Mouse (Mus musculus): ENCODE data around the gene Rab19. TPM values are rescaled to one million over a fixed set of nuclear protein-coding genes. Genes with fewer than 3 reads are reported as not detected.

The Rab19 gene
- polyA plus RNA-seq, 1 experiment from 2014 or later = 0.64 TPM

GRCm38 (mm10) chr6:39395471-39395870, 14.5 kb downstream of the Rab19 start:
- no peaks in the 10 kb centered on the region for H3K36me3 ChIP-seq (ENCODE audit: control insufficient read depth, insufficient read depth, low read length)
- H3K9ac ChIP-seq (ENCODE audit: low read depth, low read length) = no peak overlapping the region
- H3K9me3 ChIP-seq (replicated peaks; ENCODE audit: control insufficient read depth, low read length) = no peaks in the 10 kb centered on the region
- no peak overlapping the region for H3K4me3 ChIP-seq (ENCODE audit: low read depth, low read length)
- ATAC-seq (replicated peaks; ENCODE audit: insufficient number of reproducible peaks, low FRiP score, low TSS enrichment) = no peak
- no peak overlapping the region for H3K4me2 ChIP-seq
- H3K27ac ChIP-seq (ENCODE audit: low read depth, low read length) = no peak overlapping the region
- H3K27me3 ChIP-seq (ENCODE audit: control insufficient read depth, insufficient read depth, low read length) = no peaks in the 10 kb centered on the region
- WGBS (ENCODE audit: insufficient replicate concordance) = 76% methylated on average over 4 of the region's 4 CpGs
- H3K4me1 ChIP-seq (ENCODE audit: control insufficient read depth, insufficient read depth, low read length) = no peaks in the 10 kb centered on the region

GRCm38 (mm10) chr6:39395916-39396315, 14.9 kb downstream of the Rab19 start:
- no peaks in the 10 kb centered on the region for H3K36me3 ChIP-seq (ENCODE audit: control insufficient read depth, insufficient read depth, low read length)
- ATAC-seq (replicated peaks; ENCODE audit: insufficient number of reproducible peaks, low FRiP score, low TSS enrichment) = no peak
- H3K4me2 ChIP-seq = no peak overlapping the region
- no peaks in the 10 kb centered on the region for H3K9me3 ChIP-seq (replicated peaks; ENCODE audit: control insufficient read depth, low read length)
- H3K4me3 ChIP-seq (ENCODE audit: low read depth, low read length) = no peak overlapping the region
- no peak overlapping the region for H3K9ac ChIP-seq (ENCODE audit: low read depth, low read length)
- no peaks in the 10 kb centered on the region for H3K4me1 ChIP-seq (ENCODE audit: control insufficient read depth, insufficient read depth, low read length)
- H3K27me3 ChIP-seq (ENCODE audit: control insufficient read depth, insufficient read depth, low read length) = no peaks in the 10 kb centered on the region
- WGBS (ENCODE audit: insufficient replicate concordance) = 68% methylated on average over 4 of the region's 4 CpGs
- H3K27ac ChIP-seq (ENCODE audit: low read depth, low read length) = no peak overlapping the region

- Histone ChIP-seq H3K4me1 (ENCODE audit: control insufficient read depth, insufficient read depth, low read length) (no peaks in the 10 kb centered on the region), H3K9me3 (replicated peaks; ENCODE audit: control insufficient read depth, low read length) (no peaks in the 10 kb centered on the region), H3K9ac (ENCODE audit: low read depth, low read length) (no peak overlapping the region), H3K4me3 (ENCODE audit: low read depth, low read length) (no peak overlapping the region), H3K4me2 (no peak overlapping the region), H3K36me3 (ENCODE audit: control insufficient read depth, insufficient read depth, low read length) (no peaks in the 10 kb centered on the region), H3K27ac (ENCODE audit: low read depth, low read length) (no peak overlapping the region), H3K27me3 (ENCODE audit: control insufficient read depth, insufficient read depth, low read length) (no peaks in the 10 kb centered on the region)
- WGBS (ENCODE audit: insufficient replicate concordance) = 92% methylated on average over 6 of the region's 6 CpGs
- ATAC-seq (replicated peaks; ENCODE audit: insufficient number of reproducible peaks, low FRiP score, low TSS enrichment) = no peak
These were observed 16.1 kb downstream of the Rab19 start for GRCm38 (mm10) chr6:39397046-39397445.

- Histone ChIP-seq H3K27me3 (ENCODE audit: control insufficient read depth, insufficient read depth, low read length) (no peaks in the 10 kb centered on the region), H3K4me1 (ENCODE audit: control insufficient read depth, insufficient read depth, low read length) (no peaks in the 10 kb centered on the region), H3K4me2 (no peak overlapping the region), H3K9me3 (replicated peaks; ENCODE audit: control insufficient read depth, low read length) (no peaks in the 10 kb centered on the region), H3K9ac (ENCODE audit: low read depth, low read length) (no peak overlapping the region), H3K36me3 (ENCODE audit: control insufficient read depth, insufficient read depth, low read length) (no peaks in the 10 kb centered on the region), H3K27ac (ENCODE audit: low read depth, low read length) (no peak overlapping the region), H3K4me3 (ENCODE audit: low read depth, low read length) (no peak overlapping the region)
- 90% methylated on average over 9 of the region's 9 CpGs for whole genome bisulfite sequencing (ENCODE audit: insufficient replicate concordance)
- no peak for ATAC-seq (replicated peaks; ENCODE audit: insufficient number of reproducible peaks, low FRiP score, low TSS enrichment)
These were observed 17.4 kb downstream of the Rab19 start for GRCm38 (mm10) chr6:39398342-39398741.

GRCm38 (mm10) chr6:39400343-39400742, 19.4 kb downstream of the Rab19 start:
- ATAC-seq (replicated peaks; ENCODE audit: insufficient number of reproducible peaks, low FRiP score, low TSS enrichment) = no peak
- Histone ChIP-seq H3K27me3 (ENCODE audit: control insufficient read depth, insufficient read depth, low read length) (no peaks in the 10 kb centered on the region), H3K36me3 (ENCODE audit: control insufficient read depth, insufficient read depth, low read length) (no peaks in the 10 kb centered on the region; the same call in 1 of the 2 replicates), H3K4me1 (ENCODE audit: control insufficient read depth, insufficient read depth, low read length) (no peaks in the 10 kb centered on the region), H3K9me3 (replicated peaks; ENCODE audit: control insufficient read depth, low read length) (no peaks in the 10 kb centered on the region), H3K9ac (ENCODE audit: low read depth, low read length) (no peak overlapping the region), H3K4me2 (no peak overlapping the region), H3K27ac (ENCODE audit: low read depth, low read length) (no peak overlapping the region), H3K4me3 (ENCODE audit: low read depth, low read length) (no peak overlapping the region)
- 74% methylated on average over 7 of the region's 7 CpGs for WGBS (ENCODE audit: insufficient replicate concordance)

GRCm38 (mm10) chr6:39403136-39403535, 22.2 kb downstream of the Rab19 start:
- no peaks in the 10 kb centered on the region; the same call in 1 of the 2 replicates for H3K36me3 ChIP-seq (ENCODE audit: control insufficient read depth, insufficient read depth, low read length)
- no peak overlapping the region for H3K9ac ChIP-seq (ENCODE audit: low read depth, low read length)
- ATAC-seq (replicated peaks; ENCODE audit: insufficient number of reproducible peaks, low FRiP score, low TSS enrichment) = no peak
- no peaks in the 10 kb centered on the region for H3K9me3 ChIP-seq (replicated peaks; ENCODE audit: control insufficient read depth, low read length)
- no peak overlapping the region for H3K4me2 ChIP-seq
- H3K27me3 ChIP-seq (ENCODE audit: control insufficient read depth, insufficient read depth, low read length) = no peaks in the 10 kb centered on the region
- H3K27ac ChIP-seq (ENCODE audit: low read depth, low read length) = no peak overlapping the region
- whole genome bisulfite sequencing (ENCODE audit: insufficient replicate concordance) = 87% methylated on average over 2 of the region's 2 CpGs
- peaks cover 4% of the 10 kb centered on the region; the same call in 1 of the 2 replicates for H3K4me1 ChIP-seq (ENCODE audit: control insufficient read depth, insufficient read depth, low read length)
- H3K4me3 ChIP-seq (ENCODE audit: low read depth, low read length) = no peak overlapping the region

DNA sequence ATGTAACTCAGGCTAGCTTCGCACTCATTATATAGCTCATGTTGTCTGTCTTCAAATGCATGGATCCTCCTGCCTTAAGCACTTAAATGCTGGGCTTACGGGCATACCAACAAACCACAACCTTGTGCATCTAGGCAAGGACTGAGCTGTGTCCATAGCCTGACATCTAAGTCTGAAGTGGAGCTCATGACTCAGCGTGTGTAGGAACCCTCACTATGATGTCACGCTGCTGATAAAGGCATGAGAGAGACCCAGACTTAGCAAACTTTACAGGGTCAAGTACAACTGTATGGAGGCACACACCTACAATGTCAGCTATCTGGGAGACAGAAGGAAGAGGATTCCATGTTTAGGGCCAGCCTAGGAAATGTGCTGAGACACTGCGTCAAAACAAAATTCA, 25.5 kb downstream of the Rab19 start:
- Histone ChIP-seq H3K27me3 (ENCODE audit: control insufficient read depth, insufficient read depth, low read length) (no peaks in the 10 kb centered on the region), H3K4me2 (no peak overlapping the region), H3K9me3 (replicated peaks; ENCODE audit: control insufficient read depth, low read length) (no peaks in the 10 kb centered on the region), H3K4me3 (ENCODE audit: low read depth, low read length) (no peak overlapping the region), H3K9ac (ENCODE audit: low read depth, low read length) (no peak overlapping the region), H3K27ac (ENCODE audit: low read depth, low read length) (no peak overlapping the region), H3K4me1 (ENCODE audit: control insufficient read depth, insufficient read depth, low read length) (peaks cover 4% of the 10 kb centered on the region; the same call in 1 of the 2 replicates), H3K36me3 (ENCODE audit: control insufficient read depth, insufficient read depth, low read length) (no peaks in the 10 kb centered on the region; the same call in 1 of the 2 replicates)
- 75% methylated on average over 5 of the region's 5 CpGs for WGBS (ENCODE audit: insufficient replicate concordance)
- ATAC-seq (replicated peaks; ENCODE audit: insufficient number of reproducible peaks, low FRiP score, low TSS enrichment) = no peak

- no peaks in the 10 kb centered on the region for H3K36me3 ChIP-seq (ENCODE audit: control insufficient read depth, insufficient read depth, low read length)
- peaks cover 10% of the 10 kb centered on the region for H3K27me3 ChIP-seq (ENCODE audit: control insufficient read depth, insufficient read depth, low read length)
- no peak for ATAC-seq (replicated peaks; ENCODE audit: insufficient number of reproducible peaks, low FRiP score, low TSS enrichment)
- H3K9ac ChIP-seq (ENCODE audit: low read depth, low read length) = no peak overlapping the region
- H3K4me3 ChIP-seq (ENCODE audit: low read depth, low read length) = no peak overlapping the region
- no peak overlapping the region for H3K27ac ChIP-seq (ENCODE audit: low read depth, low read length)
- H3K9me3 ChIP-seq (replicated peaks; ENCODE audit: control insufficient read depth, low read length) = no peaks in the 10 kb centered on the region
- H3K4me1 ChIP-seq (ENCODE audit: control insufficient read depth, insufficient read depth, low read length) = 0 out of 2 replicates have a peak, but pooled peaks cover 2% of the 10 kb centered on the region
- no peak overlapping the region for H3K4me2 ChIP-seq
- WGBS (ENCODE audit: insufficient replicate concordance) = 82% methylated on average over 1 of the region's 1 CpGs
These were observed 33.1 kb downstream of the Rab19 start for GRCm38 (mm10) chr6:39414106-39414505.

- Histone ChIP-seq H3K4me1 (ENCODE audit: control insufficient read depth, insufficient read depth, low read length) (0 out of 2 replicates have a peak, but pooled peaks cover 3% of the 10 kb centered on the region), H3K27ac (ENCODE audit: low read depth, low read length) (no peak overlapping the region)
These were observed 34.8 kb downstream of the Rab19 start for GRCm38 (mm10) chr6:39415762-39416161.

More at GRCm38 (mm10) chr6:39415762-39416161, 34.8 kb downstream of the Rab19 start:
- H3K9ac ChIP-seq (ENCODE audit: low read depth, low read length) = no peak overlapping the region
- no peaks in the 10 kb centered on the region for H3K36me3 ChIP-seq (ENCODE audit: control insufficient read depth, insufficient read depth, low read length)
- H3K9me3 ChIP-seq (replicated peaks; ENCODE audit: control insufficient read depth, low read length) = no peaks in the 10 kb centered on the region
- H3K4me3 ChIP-seq (ENCODE audit: low read depth, low read length) = no peak overlapping the region
- H3K27me3 ChIP-seq (ENCODE audit: control insufficient read depth, insufficient read depth, low read length) = peaks cover 11% of the 10 kb centered on the region
- 41% methylated on average over 3 of the region's 5 CpGs for WGBS (ENCODE audit: insufficient replicate concordance)
- no peak overlapping the region for H3K4me2 ChIP-seq
- no peak for ATAC-seq (replicated peaks; ENCODE audit: insufficient number of reproducible peaks, low FRiP score, low TSS enrichment)

All from heart, embryonic 11.5 days (tissue).